Mouse (Mus musculus): ENCODE data around the gene Nr2c1. TPM values are rescaled to one million over a fixed set of nuclear protein-coding genes. Genes with fewer than 3 reads are reported as not detected.

Nr2c1 gene
- polyA plus RNA-seq, 1 experiment from 2014 or later, result 4.2 TPM

DNA sequence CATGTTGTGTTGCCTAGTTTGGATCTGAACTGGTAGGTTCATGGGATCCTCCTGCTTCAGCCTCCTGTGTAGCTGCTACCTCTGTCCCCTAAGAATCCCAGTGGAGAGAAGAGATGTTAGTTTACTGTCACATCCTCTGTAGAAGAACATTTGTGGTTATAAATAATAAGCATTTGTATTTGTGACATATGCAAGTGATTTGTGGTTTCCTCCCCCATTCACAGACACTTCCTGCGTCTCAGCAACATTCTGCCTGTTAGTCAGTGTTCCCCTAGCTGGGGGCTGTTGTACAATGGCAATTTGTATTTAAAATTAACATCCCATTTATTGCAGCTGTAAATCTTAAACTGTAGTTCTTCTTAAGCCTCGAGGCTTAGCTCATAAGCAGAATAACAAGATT is 63.9 kb downstream of the Nr2c1 start:
- Histone ChIP-seq H3K9ac (ENCODE audit: low read depth, low read length) (no peak overlapping the region), H3K27ac (ENCODE audit: low read depth, low read length) (no peak overlapping the region), H3K27me3 (replicated peaks; ENCODE audit: control insufficient read depth, insufficient read depth, low read length) (no peaks in the 10 kb centered on the region), H3K36me3 (ENCODE audit: control insufficient read depth, insufficient read depth) (peaks cover 34% of the 10 kb centered on the region), H3K9me3 (ENCODE audit: control insufficient read depth) (no peaks in the 10 kb centered on the region), H3K4me1 (replicated peaks; ENCODE audit: control insufficient read depth, insufficient read depth, low read length) (no peaks in the 10 kb centered on the region), H3K4me2 (replicated peaks; ENCODE audit: low read depth) (no peak overlapping the region), H3K4me3 (ENCODE audit: low read depth, low read length) (no peak overlapping the region)
- no peak for ATAC-seq
- WGBS, result 44% methylated on average over 2 of the region's 2 CpGs
- no peak for TF ChIP-seq CTCF (IDR thresholded peaks at IDR 0.05; ENCODE audit: low read depth)

DNA sequence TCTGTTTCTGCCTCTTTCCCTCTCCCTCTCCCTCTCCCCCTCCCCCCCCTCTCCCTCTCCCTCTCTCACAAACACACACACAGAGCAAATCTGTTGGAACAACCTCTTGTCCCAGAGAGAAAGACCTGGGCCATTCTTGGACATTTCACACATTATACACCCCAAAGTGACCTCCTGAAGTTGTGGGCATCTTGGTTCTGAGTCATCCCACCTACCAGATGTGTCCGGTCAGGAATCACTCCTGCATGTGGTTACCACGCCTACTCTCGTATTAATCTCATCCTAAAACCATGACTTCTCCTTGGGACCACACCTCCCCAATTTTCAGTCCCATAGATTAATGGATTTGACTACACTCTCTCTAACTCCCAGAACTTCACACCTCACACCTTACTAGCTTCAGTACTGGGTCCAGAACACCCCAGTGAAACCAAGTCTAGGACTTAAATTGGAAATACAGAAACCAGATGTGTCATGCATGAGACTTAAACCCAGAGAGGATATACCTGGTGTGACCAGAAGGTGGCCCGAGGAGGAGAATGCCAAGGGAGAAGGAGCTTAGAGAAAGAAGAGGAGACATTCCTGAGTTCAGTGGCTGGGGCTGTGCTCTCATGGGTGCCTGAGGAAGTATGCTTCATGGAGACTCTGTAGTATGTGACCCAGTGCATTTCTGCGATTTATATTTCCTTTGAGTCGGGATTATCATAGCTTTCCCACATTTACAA is 77.4 kb downstream of the Nr2c1 start:
- H3K4me3 ChIP-seq (ENCODE audit: low read depth, low read length), result no peak overlapping the region
- H3K36me3 ChIP-seq (ENCODE audit: control insufficient read depth, insufficient read depth), result peaks cover 7% of the 10 kb centered on the region; the same call in 1 of the 2 replicates
- 82% methylated on average over 6 of the region's 6 CpGs for WGBS
- no peak overlapping the region for H3K4me2 ChIP-seq (replicated peaks; ENCODE audit: low read depth)
- peak; percentile 63 for TF ChIP-seq CTCF (IDR thresholded peaks at IDR 0.05; ENCODE audit: low read depth)
- no peaks in the 10 kb centered on the region for H3K4me1 ChIP-seq (replicated peaks; ENCODE audit: control insufficient read depth, insufficient read depth, low read length)
- no peak overlapping the region for H3K27ac ChIP-seq (ENCODE audit: low read depth, low read length)
- no peaks in the 10 kb centered on the region for H3K27me3 ChIP-seq (replicated peaks; ENCODE audit: control insufficient read depth, insufficient read depth, low read length)
- H3K9ac ChIP-seq (ENCODE audit: low read depth, low read length), result no peak overlapping the region
- no peak for ATAC-seq
- no peaks in the 10 kb centered on the region for H3K9me3 ChIP-seq (ENCODE audit: control insufficient read depth)

DNA sequence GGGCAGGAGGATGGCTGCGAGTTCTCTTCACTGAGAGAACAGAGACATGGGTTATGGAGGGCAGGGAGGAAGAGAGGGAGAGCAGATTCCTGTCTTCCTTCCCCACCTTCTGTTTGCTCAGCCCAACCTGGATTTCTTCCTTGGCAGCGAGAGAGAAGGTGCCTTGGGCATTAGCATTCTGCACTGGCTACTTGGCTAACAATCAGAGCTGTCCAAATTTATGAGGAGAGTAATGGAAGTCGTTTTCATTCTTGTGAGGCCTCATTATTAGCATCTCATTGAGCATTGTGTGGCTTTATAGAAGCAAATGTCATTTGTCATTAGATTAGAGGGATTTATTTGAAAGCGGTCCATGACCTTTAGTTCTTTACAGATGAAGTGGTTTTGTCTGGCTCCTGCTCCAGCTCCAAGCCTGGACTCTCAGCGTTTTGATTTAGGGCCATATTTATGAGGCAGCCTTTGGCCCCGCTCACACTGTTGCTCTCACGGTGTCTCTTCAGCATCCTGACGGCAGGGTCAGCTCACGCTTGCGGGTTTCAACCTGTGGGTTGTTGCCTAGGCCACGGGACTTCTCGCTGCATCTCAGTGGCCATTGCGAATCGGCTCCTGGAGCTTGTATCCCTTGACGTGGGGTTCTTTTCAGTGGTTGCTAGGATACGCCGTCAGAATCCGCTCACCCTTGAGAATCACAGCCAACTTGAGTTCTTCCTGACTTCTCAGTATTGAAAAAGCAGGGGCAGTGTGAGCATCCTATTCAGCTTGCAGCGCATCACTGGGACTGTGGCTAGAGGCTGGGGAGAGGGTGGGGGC is 82.6 kb downstream of the Nr2c1 start:
- no peak for ATAC-seq

DNA sequence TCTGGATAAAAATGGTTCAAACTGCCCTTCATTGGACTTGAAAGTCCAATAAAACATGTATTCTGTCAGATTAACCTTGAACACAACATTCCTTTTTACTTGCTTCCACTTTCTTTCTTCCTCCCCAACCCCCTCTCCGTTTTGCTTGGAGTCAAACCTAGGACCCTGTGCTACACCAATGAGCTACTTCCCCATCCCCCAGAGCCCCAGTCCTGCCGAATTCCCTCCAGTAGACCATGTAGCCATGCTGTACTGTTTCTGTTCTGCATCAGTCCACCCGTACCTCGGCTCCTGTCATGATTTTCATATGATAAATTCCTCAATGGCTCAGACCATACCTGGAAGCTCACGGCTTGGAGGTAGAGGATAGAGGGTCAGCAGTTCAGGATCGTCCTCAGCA is 83.2 kb downstream of the Nr2c1 start:
- TF ChIP-seq CTCF (IDR thresholded peaks at IDR 0.05; ENCODE audit: low read depth), result no peak
- H3K4me1 ChIP-seq (replicated peaks; ENCODE audit: control insufficient read depth, insufficient read depth, low read length), result no peaks in the 10 kb centered on the region
- no peak overlapping the region for H3K27ac ChIP-seq (ENCODE audit: low read depth, low read length)
- H3K9me3 ChIP-seq (ENCODE audit: control insufficient read depth), result no peaks in the 10 kb centered on the region
- no peaks in the 10 kb centered on the region for H3K36me3 ChIP-seq (ENCODE audit: control insufficient read depth, insufficient read depth)
- ATAC-seq, result no peak
- H3K4me3 ChIP-seq (ENCODE audit: low read depth, low read length), result no peak overlapping the region
- no peak overlapping the region for H3K4me2 ChIP-seq (replicated peaks; ENCODE audit: low read depth)
- no peak overlapping the region for H3K9ac ChIP-seq (ENCODE audit: low read depth, low read length)
- WGBS, result 84% methylated on average over 6 of the region's 6 CpGs
- H3K27me3 ChIP-seq (replicated peaks; ENCODE audit: control insufficient read depth, insufficient read depth, low read length), result no peaks in the 10 kb centered on the region

More for the DNA sequence above, 82.6 kb downstream of the Nr2c1 start:
- Histone ChIP-seq H3K36me3 (ENCODE audit: control insufficient read depth, insufficient read depth) (no peaks in the 10 kb centered on the region), H3K27me3 (replicated peaks; ENCODE audit: control insufficient read depth, insufficient read depth, low read length) (no peaks in the 10 kb centered on the region), H3K9me3 (ENCODE audit: control insufficient read depth) (no peaks in the 10 kb centered on the region), H3K4me2 (replicated peaks; ENCODE audit: low read depth) (no peak overlapping the region), H3K4me3 (ENCODE audit: low read depth, low read length) (no peak overlapping the region), H3K27ac (ENCODE audit: low read depth, low read length) (no peak overlapping the region), H3K4me1 (replicated peaks; ENCODE audit: control insufficient read depth, insufficient read depth, low read length) (no peaks in the 10 kb centered on the region), H3K9ac (ENCODE audit: low read depth, low read length) (no peak overlapping the region)
- 55% methylated on average over 19 of the region's 19 CpGs for WGBS
- no peak for TF ChIP-seq CTCF (IDR thresholded peaks at IDR 0.05; ENCODE audit: low read depth)

DNA sequence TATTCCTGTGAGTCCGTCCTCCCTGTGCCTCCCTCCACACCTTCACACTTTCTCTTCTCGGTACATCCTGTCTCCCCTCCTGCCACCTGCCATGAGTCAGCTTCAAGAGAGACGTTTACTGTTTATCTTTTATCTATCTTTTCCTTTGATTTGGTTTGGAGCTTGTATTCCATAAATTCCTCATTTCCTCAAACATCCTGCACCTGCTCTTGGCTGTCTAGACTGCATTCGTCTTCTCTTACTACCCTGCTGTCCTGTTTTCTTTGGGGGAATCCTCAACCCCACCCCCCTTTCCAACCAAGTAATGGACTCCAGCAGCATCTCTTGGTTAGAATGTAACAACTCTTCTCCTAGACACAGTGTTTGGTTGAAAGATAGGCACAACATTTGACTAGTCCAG is 87.4 kb downstream of the Nr2c1 start:
- H3K27me3 ChIP-seq (replicated peaks; ENCODE audit: control insufficient read depth, insufficient read depth, low read length), result no peaks in the 10 kb centered on the region
- no peak overlapping the region for H3K27ac ChIP-seq (ENCODE audit: low read depth, low read length)
- H3K4me1 ChIP-seq (replicated peaks; ENCODE audit: control insufficient read depth, insufficient read depth, low read length), result no peaks in the 10 kb centered on the region
- H3K36me3 ChIP-seq (ENCODE audit: control insufficient read depth, insufficient read depth), result no peaks in the 10 kb centered on the region
- H3K4me3 ChIP-seq (ENCODE audit: low read depth, low read length), result no peak overlapping the region
- no peaks in the 10 kb centered on the region for H3K9me3 ChIP-seq (ENCODE audit: control insufficient read depth)
- H3K9ac ChIP-seq (ENCODE audit: low read depth, low read length), result no peak overlapping the region
- H3K4me2 ChIP-seq (replicated peaks; ENCODE audit: low read depth), result no peak overlapping the region
- no peak for TF ChIP-seq CTCF (IDR thresholded peaks at IDR 0.05; ENCODE audit: low read depth)
- 20% methylated on average over 4 of the region's 4 CpGs for WGBS
- ATAC-seq, result no peak

DNA sequence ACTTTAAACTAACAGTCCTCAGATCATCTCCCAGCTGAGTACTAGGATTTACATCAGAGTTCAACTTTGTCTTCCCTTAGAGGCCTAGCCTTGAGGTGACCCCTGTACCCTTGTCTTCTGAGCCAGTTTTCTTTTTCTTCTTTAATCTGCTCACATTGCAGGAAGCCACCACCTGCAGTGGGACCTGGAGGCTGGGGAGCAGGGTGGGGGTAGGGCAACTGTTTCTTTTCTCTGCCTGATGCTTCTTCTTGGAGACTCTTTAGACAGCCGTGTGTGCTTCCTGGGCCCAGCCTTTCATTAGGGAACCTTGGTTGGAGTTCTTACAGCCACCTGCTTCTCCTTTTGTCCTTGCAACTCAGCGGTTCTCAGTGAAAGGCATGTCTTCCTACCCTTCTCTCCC is 93.5 kb downstream of the Nr2c1 start:
- H3K36me3 ChIP-seq (ENCODE audit: control insufficient read depth, insufficient read depth), result no peaks in the 10 kb centered on the region
- no peak overlapping the region for H3K9ac ChIP-seq (ENCODE audit: low read depth, low read length)
- no peak overlapping the region for H3K4me3 ChIP-seq (ENCODE audit: low read depth, low read length)
- H3K4me1 ChIP-seq (replicated peaks; ENCODE audit: control insufficient read depth, insufficient read depth, low read length), result no peaks in the 10 kb centered on the region
- ATAC-seq, result no peak
- 72% methylated on average over 2 of the region's 2 CpGs for WGBS
- no peak overlapping the region for H3K27ac ChIP-seq (ENCODE audit: low read depth, low read length)
- no peaks in the 10 kb centered on the region for H3K27me3 ChIP-seq (replicated peaks; ENCODE audit: control insufficient read depth, insufficient read depth, low read length)
- TF ChIP-seq CTCF (IDR thresholded peaks at IDR 0.05; ENCODE audit: low read depth), result no peak
- no peaks in the 10 kb centered on the region for H3K9me3 ChIP-seq (ENCODE audit: control insufficient read depth)
- H3K4me2 ChIP-seq (replicated peaks; ENCODE audit: low read depth), result no peak overlapping the region

Other genes with a start within 250 kb of the Nr2c1 start
- 10.2 and 10.6 TPM in 2 replicates for gene Vezt, start 112.2 kb upstream of the Nr2c1 start, polyA plus RNA-seq (2015; fragmentation: Nextera tagmentation; extraction: Ambion mirVana)
- gene Fgd6, start 112.0 kb upstream of the Nr2c1 start, polyA plus RNA-seq (2015; fragmentation: Nextera tagmentation; extraction: Ambion mirVana), result 2.2 and 2.5 TPM in 2 replicates
- gene Ndufa12, start 50.7 kb downstream of the Nr2c1 start, polyA plus RNA-seq (2015; fragmentation: Nextera tagmentation; extraction: Ambion mirVana), result 534 and 563 TPM in 2 replicates
- not detected in 2 replicates for gene Gm4792, start 150.7 kb downstream of the Nr2c1 start, polyA plus RNA-seq (2015; fragmentation: Nextera tagmentation; extraction: Ambion mirVana)
- gene Tmcc3, start 163.9 kb downstream of the Nr2c1 start, polyA plus RNA-seq (2015; fragmentation: Nextera tagmentation; extraction: Ambion mirVana), result 10.0 and 10.4 TPM in 2 replicates